Mouse (Mus musculus): ENCODE data around the gene Tmem126b.

Gene Tmem126b

DNA sequence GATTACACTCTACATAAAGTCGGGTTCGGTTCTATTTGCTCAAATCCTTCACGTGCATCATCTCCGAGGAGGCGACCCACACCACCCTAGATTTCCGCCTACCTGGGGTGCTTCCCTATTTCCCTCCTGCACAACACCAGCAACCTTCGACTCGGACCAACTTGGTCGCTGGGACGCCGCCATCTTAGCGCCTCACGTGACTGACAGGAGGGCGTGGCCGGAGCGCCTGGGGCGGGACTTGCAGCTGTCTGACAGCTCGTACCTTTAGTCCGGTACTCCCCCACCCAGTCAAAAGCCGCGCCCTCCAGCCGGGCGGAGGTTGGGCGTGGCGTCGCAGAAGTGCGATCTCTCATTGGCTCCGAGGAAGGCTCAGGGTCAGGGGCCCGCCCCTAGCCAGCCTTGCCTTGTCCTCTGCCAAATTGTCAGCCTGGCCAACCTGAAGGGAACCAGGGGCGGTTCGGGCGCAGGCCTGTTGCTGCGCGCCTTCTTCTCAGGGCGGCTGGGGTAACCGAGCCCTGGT lies at the start of gene Tmem126b:
Gene Tmem126b (minus strand): TSS at position 209 of the 520 bp plus-strand sequence.
- DNase-seq (ENCODE audit: low read depth), result peak; percentile 97

DNA sequence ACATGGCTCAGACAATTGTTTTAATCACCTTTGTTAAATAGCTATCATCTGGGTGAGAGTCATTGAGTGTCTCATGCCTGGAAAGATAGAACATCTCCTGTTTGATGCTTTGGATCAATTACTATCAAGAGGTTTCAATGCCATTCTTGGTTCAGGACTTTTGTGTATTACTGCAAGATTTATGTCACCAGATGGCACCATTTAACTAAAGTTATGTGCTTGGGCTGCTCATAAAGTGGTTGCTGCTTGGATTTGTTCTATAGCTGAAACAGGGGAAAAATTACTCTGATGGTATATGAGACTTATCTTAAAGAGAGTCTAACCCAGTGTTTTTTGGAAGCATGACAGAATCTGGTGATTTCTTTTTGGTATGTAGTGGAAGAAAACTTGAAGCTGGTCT lies 36.5 kb upstream of the Tmem126b start:
- no peak for DNase-seq (ENCODE audit: low read depth)

DNA sequence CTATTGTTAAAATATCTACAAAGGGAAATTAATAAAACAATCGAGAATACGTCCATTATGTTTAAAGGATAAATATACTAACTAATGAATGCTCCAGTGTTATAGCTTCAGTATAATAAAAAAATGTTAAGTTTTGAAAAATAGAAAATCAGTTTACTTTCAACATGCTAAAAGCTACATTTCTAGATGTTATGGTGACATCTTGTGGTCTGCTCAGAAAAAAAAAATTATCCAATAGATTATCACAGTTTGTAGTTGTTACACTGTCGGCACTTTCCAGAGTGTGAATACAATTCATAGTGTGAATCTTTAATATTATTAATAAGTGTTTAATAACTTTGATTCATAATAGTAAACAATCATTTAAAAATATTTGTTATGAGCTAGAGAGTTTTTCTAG lies 32.3 kb upstream of the Tmem126b start:
- no peak for DNase-seq (ENCODE audit: low read depth)

DNA sequence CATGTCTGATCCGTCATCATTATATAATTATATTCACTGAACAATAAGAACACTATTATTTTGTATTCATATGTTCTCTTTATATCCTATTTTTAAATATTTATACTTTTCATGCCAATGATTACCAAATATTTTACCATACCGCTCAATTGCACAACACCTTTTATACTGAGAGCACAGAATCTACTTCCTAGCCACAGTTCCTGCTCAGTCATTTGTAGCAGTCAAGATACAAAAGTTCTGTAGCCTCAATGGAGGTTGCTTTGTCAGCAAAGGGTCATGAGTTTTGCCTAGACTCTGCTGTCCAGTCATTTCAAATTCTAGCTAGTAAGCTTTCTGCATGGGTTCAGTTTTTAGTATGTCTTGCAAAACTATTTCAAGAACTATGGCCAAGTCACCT lies 6.8 kb upstream of the Tmem126b start:
- DNase-seq (ENCODE audit: low read depth), result no peak

DNA sequence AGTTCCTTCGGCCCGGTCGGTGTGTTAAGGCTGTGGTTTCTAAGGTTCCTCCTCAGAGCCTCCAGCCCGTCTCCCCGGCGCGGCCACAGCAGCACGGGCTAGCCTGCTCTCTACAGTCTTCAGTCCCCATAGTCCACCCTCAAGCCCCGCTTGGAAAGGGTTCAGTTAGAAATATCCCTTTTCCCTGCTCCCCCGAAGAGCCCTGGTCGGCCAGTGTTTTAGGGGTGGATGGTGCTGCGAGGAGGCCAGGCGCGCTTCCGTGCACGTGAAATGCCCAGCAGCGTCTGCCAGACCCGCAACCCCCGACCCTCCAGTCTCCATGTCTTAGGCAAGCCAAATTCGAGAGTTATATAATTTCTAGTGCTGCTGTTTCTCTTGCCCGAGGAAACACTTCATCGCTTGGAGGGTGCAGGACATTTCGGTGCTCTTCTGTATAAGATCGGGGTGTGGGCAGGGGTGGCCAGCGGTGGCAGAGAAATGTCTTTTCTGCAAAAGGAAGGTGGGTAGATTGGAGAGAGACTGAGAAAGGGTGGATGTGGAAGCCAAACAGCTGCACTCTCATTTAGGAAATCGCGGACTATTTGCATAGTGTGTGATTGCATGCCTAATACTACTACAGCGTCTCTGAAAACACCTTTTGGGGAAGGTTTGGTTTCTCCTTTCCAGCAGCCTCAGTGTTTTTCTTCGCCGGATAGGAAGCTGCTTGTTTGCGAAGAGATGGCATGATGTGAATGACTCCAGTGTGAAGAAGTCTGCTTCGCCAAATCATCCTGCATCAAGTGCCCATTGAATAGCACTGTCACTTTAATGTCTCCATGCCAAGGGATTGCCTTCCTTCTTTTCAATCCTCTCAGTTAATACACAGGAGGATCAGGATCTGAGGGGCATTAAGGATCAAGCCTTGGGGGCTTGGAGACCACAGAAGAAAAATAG lies 778 bp upstream of the Tmem126b start, which contains the start of gene Dlg2:
Gene Dlg2 (plus strand): TSS at position 360 of the 933 bp plus-strand sequence.
- DNase-seq (ENCODE audit: low read depth), result no peak

DNA sequence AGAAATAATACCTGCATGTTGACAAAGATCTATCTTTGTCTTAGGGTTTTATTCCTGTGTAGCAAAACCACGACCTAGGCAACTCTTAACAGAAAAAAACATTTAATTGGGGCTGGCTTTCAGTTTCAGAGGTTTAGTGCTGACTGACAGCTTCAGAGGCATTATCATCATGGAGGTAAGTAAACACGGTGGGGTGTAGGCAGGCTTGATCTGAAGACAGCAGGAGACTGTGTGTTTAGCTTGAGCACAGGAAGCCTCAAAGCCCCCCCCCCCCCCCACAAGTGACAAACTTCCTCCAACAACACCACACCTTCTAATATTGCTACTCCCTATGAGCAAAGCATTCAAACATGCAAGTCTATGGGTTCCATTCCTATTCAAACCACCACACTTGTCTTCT lies 2.3 kb downstream of the Tmem126b start:
- no peak for DNase-seq (ENCODE audit: low read depth)

DNA sequence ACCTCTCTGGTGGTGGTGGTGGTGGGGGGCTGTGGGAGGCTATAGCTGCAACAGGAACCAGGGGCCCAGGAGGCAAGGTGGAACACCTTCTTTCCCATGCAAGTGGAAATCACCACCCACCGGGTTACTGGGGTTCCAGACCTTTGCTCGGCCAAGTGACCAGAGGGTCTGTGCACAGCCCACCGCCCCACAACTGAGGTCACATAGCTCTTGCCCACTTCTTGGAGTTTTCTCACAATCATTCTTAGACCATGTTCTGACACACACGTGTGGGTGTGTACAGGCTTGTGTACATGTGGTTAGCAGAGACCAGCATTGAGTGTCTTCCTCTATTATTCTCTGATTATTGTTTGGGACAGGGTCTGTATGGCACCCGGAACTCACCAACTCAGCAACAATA lies 14.4 kb downstream of the Tmem126b start:
- no peak for DNase-seq (ENCODE audit: low read depth)

DNA sequence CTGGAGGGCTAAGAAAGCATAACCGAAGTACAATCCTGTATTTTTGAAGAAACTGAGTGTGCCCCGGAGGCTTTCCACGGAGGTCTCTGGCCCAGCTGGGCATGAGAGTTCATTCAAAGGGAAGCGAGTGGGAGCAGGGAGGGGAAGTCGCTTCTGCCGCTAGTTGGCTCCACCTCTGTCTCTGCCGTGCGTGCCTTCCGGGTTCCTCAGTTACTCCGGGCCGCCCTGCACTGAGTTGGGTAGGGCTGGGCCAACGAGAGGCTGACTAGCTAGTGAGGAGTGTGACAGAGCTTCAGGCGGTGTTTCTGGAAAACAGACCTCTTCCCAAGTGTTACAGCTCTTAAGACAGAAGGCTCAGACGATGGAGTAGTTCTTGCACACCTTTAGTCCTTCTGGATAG lies 14.9 kb downstream of the Tmem126b start:
- no peak for DNase-seq (ENCODE audit: low read depth)

DNA sequence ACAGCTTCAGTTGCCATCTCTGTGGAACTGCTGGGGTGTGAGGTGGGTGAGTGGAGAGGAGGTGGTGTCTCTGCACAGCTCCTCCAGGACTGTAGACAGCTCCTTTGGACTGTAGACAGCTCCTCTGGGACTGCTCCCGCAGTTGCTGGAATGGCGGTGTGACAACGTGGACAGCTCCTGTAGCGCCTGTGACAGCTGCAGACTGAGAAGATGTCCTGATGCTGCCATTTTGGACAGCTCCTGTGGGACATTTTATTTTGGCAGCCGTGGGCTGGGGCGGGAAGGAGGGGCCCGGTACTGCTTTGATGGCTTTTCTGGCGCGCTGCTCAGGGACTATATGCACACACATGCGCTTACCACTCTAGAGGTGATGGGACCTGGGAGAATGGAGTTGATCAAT lies 15.5 kb downstream of the Tmem126b start:
- DNase-seq (ENCODE audit: low read depth), result no peak

DNA sequence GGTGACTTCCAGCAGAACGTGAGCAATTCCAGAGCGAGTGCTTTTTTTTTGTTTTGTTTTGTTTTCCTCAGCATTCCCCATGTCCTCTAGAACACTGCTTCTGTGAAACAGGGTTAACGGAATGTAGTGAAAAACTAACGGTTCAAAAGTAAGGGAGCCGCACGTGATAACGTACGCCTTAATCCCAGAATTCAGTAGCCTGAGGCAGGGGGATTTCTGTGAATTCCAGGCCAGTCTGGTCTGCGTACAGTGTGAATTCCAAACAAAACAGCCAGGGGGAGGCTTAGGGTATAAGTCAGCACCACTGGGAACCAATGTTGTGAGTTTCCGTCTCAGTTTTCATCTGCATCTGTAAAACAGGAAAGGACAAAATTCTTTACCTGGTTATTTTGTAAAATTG lies 18.3 kb downstream of the Tmem126b start:
- no peak for DNase-seq (ENCODE audit: low read depth)

DNA sequence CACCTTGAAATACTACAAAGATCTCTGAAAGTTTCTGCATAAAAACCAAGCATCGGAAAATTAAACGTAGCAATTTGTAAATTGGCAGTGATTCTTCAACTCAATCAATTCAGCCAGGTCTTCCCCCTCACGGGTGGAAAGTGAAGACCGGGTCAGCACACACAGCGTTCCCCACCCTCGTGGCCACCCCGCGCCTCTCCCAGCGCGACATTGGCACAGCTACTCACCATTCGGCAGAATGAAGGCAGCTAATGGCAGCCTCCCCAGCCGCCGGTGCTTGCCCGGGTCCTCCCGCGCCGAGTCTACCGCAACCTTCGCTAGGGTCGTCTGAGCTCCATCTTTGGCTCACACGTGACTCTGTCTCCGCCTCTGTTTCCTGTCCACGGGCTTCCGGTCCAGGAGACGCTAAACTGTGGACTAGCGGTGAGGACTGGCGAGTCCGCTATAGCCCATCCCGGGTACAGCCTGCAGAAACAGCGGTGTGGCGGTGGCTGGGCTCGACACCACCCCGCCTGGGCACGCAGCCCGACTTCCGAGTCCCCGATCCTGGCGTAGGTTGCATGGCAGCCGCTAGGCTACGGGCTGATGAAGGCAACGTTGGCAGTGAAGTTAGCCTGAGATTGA lies 18.8 kb downstream of the Tmem126b start, which contains the start of gene Tmem126a:
Gene Tmem126a (minus strand): TSS at position 385 of the 624 bp plus-strand sequence.
- peak; percentile 81 for DNase-seq (ENCODE audit: low read depth)

DNA sequence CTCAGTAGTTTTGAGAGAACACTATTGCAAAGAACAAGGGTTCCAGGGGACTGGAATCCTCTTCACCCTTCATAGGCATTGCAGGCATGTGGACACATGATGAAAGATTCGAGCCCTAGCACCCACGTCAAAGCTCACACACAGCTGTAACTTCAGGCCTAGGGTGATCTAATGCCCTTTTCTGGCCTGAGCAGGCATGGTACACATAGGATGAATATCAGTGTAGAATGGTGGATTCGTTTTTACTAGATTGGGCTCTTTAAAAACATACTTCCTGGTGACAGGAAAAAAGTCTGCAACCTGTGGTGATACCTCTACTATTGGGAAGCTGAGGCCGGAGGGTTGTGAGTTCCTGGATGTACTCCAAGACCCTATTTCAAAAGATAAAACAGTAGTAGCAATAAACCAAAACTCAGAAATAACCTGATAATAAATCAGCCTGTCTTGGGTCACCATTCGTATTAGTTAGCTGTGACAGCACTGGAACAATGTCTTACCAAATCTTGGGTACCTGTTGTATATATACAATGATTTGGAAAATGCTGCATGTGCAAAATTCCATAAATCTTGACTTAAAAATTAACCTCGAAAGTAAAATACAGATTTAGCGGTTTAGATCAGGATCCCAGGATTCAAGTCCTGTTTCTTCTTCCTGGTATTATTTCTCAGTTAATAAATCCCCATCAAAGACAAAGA lies 19.5 kb downstream of the Tmem126b start:
- DNase-seq (ENCODE audit: low read depth), result no peak

DNA sequence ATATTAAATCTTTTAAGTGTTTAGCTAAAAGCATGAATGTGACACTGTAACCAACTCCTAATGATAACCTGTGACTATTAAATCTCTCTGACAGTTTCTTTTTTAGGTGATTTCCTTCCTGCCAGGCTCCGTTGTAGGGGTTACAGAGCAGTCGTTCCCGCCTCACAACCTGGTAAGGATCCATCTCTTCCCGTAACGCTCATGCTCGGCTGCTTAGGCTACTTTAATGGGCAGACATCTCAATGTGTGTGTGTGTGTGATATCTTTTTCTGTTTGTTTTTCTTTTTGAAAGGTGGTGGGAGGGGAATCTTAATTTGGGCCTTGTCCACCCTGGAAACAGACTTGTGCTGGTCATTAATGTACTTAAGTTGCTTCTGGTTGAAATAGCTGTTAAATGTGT lies 31.6 kb downstream of the Tmem126b start:
- no peak for DNase-seq (ENCODE audit: low read depth)

DNA sequence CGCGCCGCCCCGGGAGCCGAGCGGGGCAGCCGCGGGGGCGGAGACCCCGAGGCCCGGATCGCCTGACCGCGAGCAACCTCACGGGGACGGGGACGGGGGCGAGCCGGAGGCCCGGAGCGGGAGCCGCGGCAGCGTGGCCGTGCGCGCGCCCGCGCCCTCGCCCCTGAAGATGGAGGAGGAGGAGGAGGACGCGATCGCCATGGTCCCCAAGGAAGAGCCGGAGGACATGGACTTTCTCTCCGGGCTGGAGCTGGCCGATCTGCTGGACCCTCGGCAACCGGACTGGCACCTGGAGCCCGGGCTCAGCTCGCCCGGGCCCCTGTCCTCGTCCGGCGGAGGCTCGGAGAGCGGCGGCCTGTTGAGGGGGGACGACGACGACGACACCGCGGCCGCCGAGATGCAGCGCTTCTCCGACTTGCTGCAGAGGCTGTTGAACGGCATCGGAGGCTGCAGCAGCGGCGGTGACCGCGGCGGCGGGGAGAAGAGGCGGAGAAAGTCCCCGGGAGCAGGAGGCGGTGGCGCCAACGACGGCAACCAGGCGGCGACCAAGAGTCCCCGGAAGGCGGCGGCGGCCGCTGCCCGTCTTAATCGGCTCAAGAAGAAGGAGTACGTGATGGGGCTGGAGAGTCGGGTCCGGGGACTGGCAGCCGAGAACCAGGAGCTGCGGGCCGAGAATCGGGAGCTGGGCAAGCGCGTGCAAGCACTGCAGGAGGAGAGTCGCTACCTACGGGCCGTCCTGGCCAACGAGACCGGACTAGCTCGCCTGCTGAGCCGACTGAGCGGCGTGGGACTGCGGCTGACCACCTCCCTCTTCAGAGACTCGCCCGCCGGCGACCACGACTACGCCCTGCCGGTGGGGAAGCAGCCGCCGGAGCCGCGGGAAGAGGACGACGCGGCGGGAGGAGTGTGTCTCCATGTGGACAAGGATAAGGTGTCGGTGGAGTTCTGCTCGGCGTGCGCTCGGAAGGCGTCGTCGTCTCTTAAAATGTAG lies 32.4 kb downstream of the Tmem126b start:
- no peak for DNase-seq (ENCODE audit: low read depth)

DNA sequence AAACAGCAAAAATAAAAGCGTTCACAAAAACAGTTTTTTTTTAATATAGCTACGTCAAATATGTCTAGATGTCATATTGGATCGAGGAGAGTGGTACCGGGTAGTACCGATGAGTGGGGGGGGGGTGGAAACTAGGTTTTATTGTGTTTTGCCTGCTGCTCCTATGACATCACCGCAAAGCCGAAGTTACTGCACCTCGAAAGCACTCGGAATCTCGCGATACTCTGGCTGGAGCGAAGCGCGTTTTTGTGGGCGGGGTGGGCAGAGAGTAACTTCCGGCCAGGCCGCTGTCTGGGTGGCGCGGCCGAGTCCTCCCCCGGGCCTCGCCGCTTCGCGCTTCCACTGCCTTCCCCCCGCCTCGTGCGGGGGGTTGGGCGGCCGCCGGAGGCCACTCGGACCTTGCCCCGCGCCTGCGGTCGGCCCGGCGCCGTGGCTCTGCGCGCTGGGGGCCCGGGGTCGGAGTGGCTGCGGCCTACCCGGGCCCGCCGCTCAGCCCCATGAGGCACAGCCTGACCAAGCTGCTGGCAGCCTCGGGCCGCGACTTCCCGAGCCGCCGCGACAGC lies 33.2 kb downstream of the Tmem126b start, which contains the start of gene Crebzf:
Gene Crebzf (plus strand): TSS at position 212 of the 563 bp plus-strand sequence.
- DNase-seq (ENCODE audit: low read depth), result peak; percentile 95

DNA sequence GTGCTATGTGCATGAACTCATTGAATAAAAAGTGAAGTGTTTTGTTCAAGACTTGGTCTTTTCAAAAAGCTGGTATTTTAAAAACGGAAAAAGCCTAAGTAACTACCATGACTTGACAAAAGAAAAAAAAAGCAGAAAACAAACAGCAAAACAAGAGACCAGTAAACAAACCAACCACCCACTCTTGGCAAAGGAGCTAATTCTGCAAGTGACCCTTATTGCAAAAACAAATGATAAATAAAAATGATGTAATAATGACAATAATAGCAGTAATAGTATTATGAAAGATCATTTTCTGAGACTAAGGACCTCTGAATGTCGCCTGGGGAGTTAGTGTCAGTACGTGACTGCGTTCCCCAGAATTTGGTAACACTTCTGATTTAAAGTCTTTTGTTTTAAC lies 33.7 kb downstream of the Tmem126b start:
- DNase-seq (ENCODE audit: low read depth), result no peak

DNA sequence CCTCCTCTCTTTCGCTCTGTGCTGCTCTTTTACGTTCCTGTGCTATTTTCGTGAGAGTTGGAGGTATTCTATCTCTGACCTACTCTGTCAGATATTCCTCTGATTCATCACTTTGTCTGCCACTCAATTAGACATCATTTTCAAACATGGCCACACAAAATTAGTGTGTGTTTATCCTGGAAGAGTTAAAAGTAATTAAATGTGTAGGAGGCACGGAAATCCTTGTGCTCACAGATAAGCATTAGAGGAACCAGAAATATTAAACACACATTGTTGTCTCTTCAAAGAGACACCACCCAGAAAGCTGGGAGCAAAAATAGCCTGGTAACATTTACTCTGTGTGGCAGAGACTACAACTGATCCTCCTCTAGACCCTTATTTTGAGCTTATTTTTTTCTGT lies 35.8 kb downstream of the Tmem126b start:
- DNase-seq (ENCODE audit: low read depth), result no peak

DNA sequence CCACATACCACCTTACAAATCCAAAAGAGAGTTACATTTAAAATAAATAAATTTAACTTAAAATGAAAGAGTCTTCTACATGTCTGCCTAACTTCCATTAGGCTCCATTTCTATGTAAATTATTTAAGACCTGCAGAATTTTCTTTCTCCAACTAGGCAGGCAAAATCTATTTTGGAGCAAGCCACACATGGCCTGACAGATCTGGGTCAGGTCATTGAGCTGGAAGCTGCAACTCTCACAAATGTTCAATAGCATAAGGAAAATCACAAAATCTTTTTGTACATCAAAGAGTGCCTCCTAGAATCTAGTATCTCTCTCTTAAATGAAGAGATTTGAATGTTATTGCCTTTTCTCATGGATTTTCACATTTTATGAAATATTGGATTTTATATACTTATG lies 43.6 kb downstream of the Tmem126b start:
- no peak for DNase-seq (ENCODE audit: low read depth)

DNA sequence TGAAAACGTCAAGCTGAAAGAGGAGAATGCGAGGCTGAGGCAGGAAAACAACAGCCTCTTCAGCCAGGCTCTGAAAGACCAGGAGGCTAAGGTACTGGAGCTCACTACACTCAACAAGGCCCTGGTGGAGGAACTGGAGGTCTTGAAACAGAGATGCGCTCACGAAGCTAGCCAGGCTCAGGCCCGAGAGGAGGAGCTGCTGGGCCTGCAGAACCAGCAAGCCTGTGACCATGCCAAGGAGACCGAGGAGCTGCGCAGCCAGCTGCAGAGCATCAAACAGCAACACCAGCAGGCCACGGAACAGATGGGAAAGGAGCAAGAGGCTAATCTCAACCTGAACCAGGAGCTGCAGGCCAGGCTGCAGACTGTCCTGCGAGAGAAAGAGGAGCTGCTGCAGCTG lies 48.8 kb downstream of the Tmem126b start:
- no peak for DNase-seq (ENCODE audit: low read depth)

Data from c-Kit-positive CD71-negative TER-119-negative erythroid progenitor cells, embryonic 14.5 days (primary cell).